Mouse (Mus musculus) embryonic facial prominence, embryonic 13.5 days (tissue): ENCODE data around the gene Hadha. TPM values are rescaled to one million over a fixed set of nuclear protein-coding genes. Genes with fewer than 3 reads are reported as not detected.
A peak's percentile ranks its signal among the peaks of the same experiment; 100 is the strongest.

Experiments
- ATAC-seq: fragments of 200-750 bp; cut with Nextera tagmentation; 2 replicates; pipeline ENCODE4 v1.8.0; 2017; ENCODE audit warnings: low read depth; ENCODE audit not compliant: insufficient number of reproducible peaks, insufficient read depth, low FRiP score, low TSS enrichment
- H3K27ac ChIP-seq: fragments of 300-500 bp; sonication (generic); 2 replicates; pipeline ENCODE4 v1.5.1; 2015; ENCODE audit warnings: moderate library complexity, mild to moderate bottlenecking, inconsistent platforms
- H3K27me3 ChIP-seq: fragments of 300-500 bp; sonication (generic); 2 replicates; pipeline ENCODE4 v1.6.1; 2015; ENCODE audit warnings: mild to moderate bottlenecking, inconsistent platforms
- H3K36me3 ChIP-seq: fragments of 300-500 bp; sonication (generic); 2 replicates; pipeline ENCODE4 v1.6.1; 2015; ENCODE audit warnings: mild to moderate bottlenecking, inconsistent platforms
- H3K4me1 ChIP-seq: fragments of 300-500 bp; sonication (generic); 2 replicates; pipeline ENCODE4 v1.6.1; 2015; ENCODE audit warnings: inconsistent platforms
- H3K4me2 ChIP-seq: fragments of 300-500 bp; sonication (generic); 2 replicates; pipeline ENCODE4 v1.6.1; 2015; ENCODE audit warnings: moderate library complexity, mild to moderate bottlenecking, inconsistent platforms
- H3K4me3 ChIP-seq: fragments of 300-500 bp; sonication (generic); 2 replicates; pipeline ENCODE4 v1.5.1; 2015; ENCODE audit warnings: mild to moderate bottlenecking, inconsistent platforms
- H3K9ac ChIP-seq: fragments of 300-500 bp; sonication (generic); 2 replicates; pipeline ENCODE4 v1.6.1; 2015; ENCODE audit warnings: mild to moderate bottlenecking, inconsistent platforms
- H3K9me3 ChIP-seq: fragments of 300-500 bp; sonication (generic); 2 replicates; pipeline ENCODE4 v1.6.1; 2016; ENCODE audit warnings: inconsistent platforms
- WGBS: fragments of 180-500 bp; shearing (Covaris S2); methylation state at CpG from one replicate; pipeline ENCODE4 v1.1.7; 2015; ENCODE audit warnings: mixed read lengths; 5-methylcytosine and 5-hydroxymethylcytosine counted together
- microRNA counts: library from miRNA; unstranded; fragments of <30 nt; microRNA quantifications from one replicate; lab custom pipeline; 2016
- microRNA-seq: library from miRNA; unstranded; fragments of <30 nt; microRNA quantifications from one replicate; pipeline ENCODE4, GENCODE M21; 2016
- polyA plus RNA-seq: library from polyadenylated mRNA; unstranded; fragments of >200 nt; fragmentation: Nextera tagmentation; extraction: Ambion mirVana; gene quantifications from 2 replicates; pipeline ENCODE4 v1.2.1, GENCODE M21; 2015

Gene Hadha
- polyA plus RNA-seq, 1 experiment from 2014 or later, result 119 TPM

DNA sequence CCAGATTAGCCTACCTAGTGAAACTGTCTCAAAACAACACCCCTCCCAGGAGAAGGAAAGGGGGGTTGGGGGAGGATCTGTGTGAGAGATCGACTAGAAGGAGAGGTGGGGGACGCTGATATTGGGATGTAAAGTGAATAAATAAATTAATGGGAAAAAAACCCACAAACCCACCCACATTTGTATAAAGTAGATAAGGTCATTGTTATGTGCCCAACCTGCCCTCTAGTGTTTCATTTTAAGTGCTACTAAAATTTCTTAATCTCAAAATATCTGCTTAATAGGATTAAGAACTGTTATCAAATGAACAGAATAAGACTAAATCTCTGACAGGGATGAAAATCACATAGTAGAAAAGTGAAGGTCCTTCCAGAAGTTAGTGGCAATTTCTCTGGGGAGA lies 60.6 kb downstream of the Hadha start:
- WGBS, result 50% methylated on average over 2 of the region's 2 CpGs
- Histone ChIP-seq H3K9me3 (no peaks in the 10 kb centered on the region), H3K4me2 (no peak overlapping the region), H3K4me3 (no peak overlapping the region), H3K36me3 (no peaks in the 10 kb centered on the region), H3K27ac (no peak overlapping the region), H3K27me3 (no peaks in the 10 kb centered on the region), H3K9ac (no peak overlapping the region), H3K4me1 (0 out of 2 replicates have a peak, but pooled peaks cover 4% of the 10 kb centered on the region)
- no peak for ATAC-seq

DNA sequence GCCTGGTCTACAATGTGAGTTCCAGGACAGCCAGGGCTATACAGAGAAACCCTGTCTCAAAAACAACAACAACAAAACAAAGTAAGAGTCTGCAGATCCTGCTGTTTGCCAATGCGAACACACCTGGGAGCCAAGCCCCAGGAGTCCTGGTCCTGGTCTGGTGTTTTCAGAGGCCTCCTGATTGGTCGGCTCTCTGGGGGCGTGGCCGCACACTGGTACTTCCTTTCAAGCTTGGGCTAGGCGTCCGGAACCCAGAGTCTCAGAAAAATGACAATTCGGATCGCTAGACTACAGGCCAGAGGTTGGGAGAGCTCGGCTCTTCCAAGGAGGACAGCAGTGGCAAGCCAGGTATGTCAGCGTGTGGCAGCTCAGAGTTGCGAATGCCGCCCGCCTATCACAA lies 62.3 kb downstream of the Hadha start:
- Histone ChIP-seq H3K9ac (no peak overlapping the region), H3K4me1 (0 out of 2 replicates have a peak, but pooled peaks cover 2% of the 10 kb centered on the region), H3K27ac (no peak overlapping the region), H3K36me3 (no peaks in the 10 kb centered on the region), H3K4me2 (no peak overlapping the region), H3K27me3 (no peaks in the 10 kb centered on the region), H3K4me3 (no peak overlapping the region), H3K9me3 (no peaks in the 10 kb centered on the region)
- ATAC-seq, result no peak
- WGBS, result 63% methylated on average over 13 of the region's 13 CpGs

- peak; percentile 75 for ATAC-seq
- 2% methylated on average over 45 of the region's 45 CpGs for WGBS
- H3K27ac ChIP-seq, result peak within 1 kb of the TSS; percentile 89
- peak within 1 kb of the TSS; percentile 84 for H3K4me3 ChIP-seq
- H3K4me1 ChIP-seq, result peaks cover 16% of the 10 kb centered on the region
- H3K9ac ChIP-seq, result peak within 1 kb of the TSS; percentile 92
- H3K36me3 ChIP-seq, result peaks cover 29% of the 10 kb centered on the region
- peak within 1 kb of the TSS; percentile 76 for H3K4me2 ChIP-seq
- no peaks in the 10 kb centered on the region for H3K9me3 ChIP-seq
- H3K27me3 ChIP-seq, result no peaks in the 10 kb centered on the region
These were observed 81.8 kb downstream of the Hadha start, which contains the start of gene Tyms for GRCm38 (mm10) chr5:30072825-30073821. Gene Tyms (minus strand): TSS chr5:30073617.

DNA sequence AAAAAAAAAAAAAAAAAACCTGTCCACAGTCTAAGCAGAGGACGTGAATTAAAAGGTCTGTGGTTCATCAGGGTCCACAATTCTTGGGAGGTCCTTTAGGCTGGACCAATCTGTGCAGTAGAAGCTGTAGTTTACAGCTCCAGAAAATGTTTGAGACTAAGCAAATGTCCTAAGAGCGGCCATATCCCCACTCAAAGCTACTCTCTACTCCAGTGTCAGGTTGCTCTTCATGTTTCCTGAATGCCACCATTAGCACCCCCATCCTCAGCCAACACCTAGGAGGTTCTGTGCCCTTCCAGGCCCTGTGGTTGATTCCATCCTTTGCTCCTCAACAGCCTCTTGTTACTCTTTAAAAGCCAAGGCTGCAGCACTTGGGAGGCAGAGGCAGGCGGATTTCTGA lies 82.6 kb downstream of the Hadha start:
- WGBS, result 36% methylated on average over 3 of the region's 3 CpGs
- Histone ChIP-seq H3K27me3 (no peaks in the 10 kb centered on the region), H3K4me3 (peak overlapping the region; percentile 84), H3K9ac (peak overlapping the region; percentile 92), H3K4me1 (peaks cover 16% of the 10 kb centered on the region), H3K27ac (peak overlapping the region; percentile 89; the same call in 1 of the 2 replicates), H3K36me3 (peaks cover 37% of the 10 kb centered on the region), H3K9me3 (no peaks in the 10 kb centered on the region), H3K4me2 (peak overlapping the region; percentile 76)
- no peak for ATAC-seq

DNA sequence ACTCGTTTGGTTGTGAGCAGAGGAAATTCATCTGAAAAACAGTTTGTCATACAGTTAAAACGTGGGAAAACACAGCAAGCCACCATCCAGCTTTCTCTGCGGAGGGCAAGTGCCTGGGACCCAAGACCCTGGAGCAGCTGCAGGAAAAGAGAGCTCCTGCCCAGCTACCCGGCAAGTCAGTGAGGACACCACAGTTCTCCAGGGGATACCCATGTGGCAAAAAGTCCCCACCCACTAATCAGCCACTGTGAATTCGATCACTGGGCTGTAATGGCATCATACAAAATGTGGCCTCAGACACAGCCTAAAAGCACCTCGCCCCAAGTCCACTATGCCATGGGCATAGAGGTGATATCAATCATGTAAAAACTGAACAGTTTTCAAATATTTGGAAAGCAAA lies 83.3 kb downstream of the Hadha start:
- Histone ChIP-seq H3K4me3 (peak overlapping the region; percentile 84), H3K27me3 (no peaks in the 10 kb centered on the region), H3K9me3 (no peaks in the 10 kb centered on the region), H3K4me1 (peaks cover 16% of the 10 kb centered on the region), H3K4me2 (peak overlapping the region; percentile 76), H3K9ac (peak overlapping the region; percentile 62), H3K27ac (no peak overlapping the region), H3K36me3 (peaks cover 44% of the 10 kb centered on the region)
- ATAC-seq, result no peak
- WGBS, result 74% methylated on average over 6 of the region's 6 CpGs

MicroRNA genes within 50 kb of the gene (microRNA counts, 519-probe panel; counts per million panel counts)
- microRNA mmu-miR-1960 (lab: Ali Mortazavi, UCI), result 1,576 counts per million, percentile 47 among the panel's probes with 10 or more counts

Small RNA genes within 50 kb of the gene (microRNA-seq; reads per million reads assigned to microRNA genes)
- 1.1 reads per million for gene Mir1960

Other genes starting within 250 kb of the Hadha start
- 0.32 and 0.58 TPM in 2 replicates for gene Il6, start 142.0 kb downstream of the Hadha start, polyA plus RNA-seq
- gene Tyms, start 81.5 kb downstream of the Hadha start, polyA plus RNA-seq, result 241 and 293 TPM in 2 replicates
- gene Garem2, start 50.0 kb downstream of the Hadha start, polyA plus RNA-seq, result 0.47 and 1.2 TPM in 2 replicates
- gene 3110082J24Rik, start 49.1 kb downstream of the Hadha start, polyA plus RNA-seq, result not detected in 2 replicates
- gene Hadhb, start 86 bp upstream of the Hadha start, polyA plus RNA-seq, result 115 and 127 TPM in 2 replicates
- not detected in 2 replicates for gene Adgrf3, start 50.6 kb upstream of the Hadha start, polyA plus RNA-seq
- 17.6 and 17.8 TPM in 2 replicates for gene Selenoi, start 77.4 kb upstream of the Hadha start, polyA plus RNA-seq
- 0.13 and 0.51 TPM in 2 replicates for gene Drc1, start 126.2 kb upstream of the Hadha start, polyA plus RNA-seq